Mouse (Mus musculus): ENCODE results near the gene Hivep1. TPM values are rescaled to one million over a fixed set of nuclear protein-coding genes. Genes with fewer than 3 reads are reported as not detected.

Hivep1 gene
- polyA plus RNA-seq, 1 experiment from 2014 or later, result 18.4 TPM

- H3K4me3 ChIP-seq (ENCODE audit: low read depth, low read length), result peak overlapping the region; percentile 52
- no peaks in the 10 kb centered on the region for H3K4me1 ChIP-seq (replicated peaks; ENCODE audit: control insufficient read depth, insufficient read depth, low read length)
- H3K4me2 ChIP-seq (replicated peaks; ENCODE audit: low read depth, low read length), result peak overlapping the region; percentile 79; the same call in 1 of the 2 replicates
- H3K9me3 ChIP-seq (ENCODE audit: control insufficient read depth, low read length), result no peaks in the 10 kb centered on the region
- H3K9ac ChIP-seq (ENCODE audit: low read depth, low read length), result no peak overlapping the region
- DNase-seq (ENCODE audit: low spot score), result peak; percentile 8
- ATAC-seq (ENCODE audit: low FRiP score), result no peak
- WGBS, result 8% methylated on average over 3 of the region's 3 CpGs
- H3K27me3 ChIP-seq (ENCODE audit: control insufficient read depth, insufficient read depth, low read length), result no peaks in the 10 kb centered on the region
- no peak overlapping the region for H3K27ac ChIP-seq (ENCODE audit: low read depth, low read length)
- no peaks in the 10 kb centered on the region for H3K36me3 ChIP-seq (ENCODE audit: control insufficient read depth, insufficient read depth, low read length)
Observed at GRCm38 (mm10) chr13:42050160-42050559, 1.7 kb upstream of the Hivep1 start.

- Histone ChIP-seq H3K4me3 (ENCODE audit: low read depth, low read length) (peak overlapping the region; percentile 86), H3K27ac (ENCODE audit: low read depth, low read length) (peak overlapping the region; percentile 47), H3K27me3 (ENCODE audit: control insufficient read depth, insufficient read depth, low read length) (no peaks in the 10 kb centered on the region), H3K4me2 (replicated peaks; ENCODE audit: low read depth, low read length) (peak overlapping the region; percentile 66), H3K4me1 (replicated peaks; ENCODE audit: control insufficient read depth, insufficient read depth, low read length) (no peaks in the 10 kb centered on the region), H3K9ac (ENCODE audit: low read depth, low read length) (peak overlapping the region; percentile 40; the same call in 1 of the 2 replicates), H3K36me3 (ENCODE audit: control insufficient read depth, insufficient read depth, low read length) (no peaks in the 10 kb centered on the region), H3K9me3 (ENCODE audit: control insufficient read depth, low read length) (no peaks in the 10 kb centered on the region)
- 0% methylated on average over 10 of the region's 10 CpGs for WGBS
- DNase-seq (ENCODE audit: low spot score) (no peak), ATAC-seq (ENCODE audit: low FRiP score) (no peak)
Observed at GRCm38 (mm10) chr13:42050880-42051201, 980 bp upstream of the Hivep1 start.

- peak overlapping the region; percentile 98 for H3K27ac ChIP-seq (ENCODE audit: low read depth, low read length)
Observed at GRCm38 (mm10) chr13:42051202-42051906, 467 bp upstream of the Hivep1 start.

DNA sequence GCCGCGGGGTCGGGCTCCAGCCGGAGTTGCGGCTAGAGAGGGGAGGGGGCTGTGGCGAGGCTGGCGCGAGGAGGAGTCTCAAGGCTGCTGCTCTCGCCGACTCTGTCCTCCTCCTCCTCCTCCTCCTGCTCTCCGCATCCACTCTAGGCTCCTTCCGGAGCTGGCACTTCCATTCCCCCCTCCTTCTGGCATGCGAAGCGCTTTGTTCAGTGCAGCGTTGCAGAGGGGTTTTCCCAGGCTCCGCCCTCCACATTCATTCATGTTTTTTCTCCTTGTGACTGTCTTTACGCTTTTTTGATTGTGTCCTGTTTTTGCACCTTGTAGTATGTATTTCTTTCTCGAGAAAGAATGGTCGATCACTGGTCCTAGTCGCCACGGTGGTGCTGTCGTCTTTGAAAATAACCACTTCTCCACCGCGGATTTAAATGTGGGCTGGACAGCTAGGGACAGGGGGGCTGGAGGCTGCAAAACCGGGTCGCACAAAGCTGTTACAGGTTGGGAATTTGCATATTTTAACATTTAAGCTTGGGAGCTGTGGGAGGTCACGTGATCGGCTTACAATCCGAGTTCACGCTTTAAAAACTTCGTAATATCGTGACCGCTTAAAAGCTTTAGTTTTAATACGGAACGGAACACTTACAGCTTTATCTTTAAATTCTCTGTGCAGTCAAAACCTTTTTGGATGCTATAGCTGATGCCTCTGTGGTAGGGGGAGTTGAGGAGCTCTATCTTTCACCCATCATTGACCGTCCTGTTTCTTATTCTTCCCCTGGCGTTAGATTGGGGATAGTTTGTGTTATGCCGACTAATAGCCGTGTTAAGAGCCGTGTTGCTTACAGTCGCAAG is 1.1 kb downstream of the Hivep1 start:
- peak; percentile 51 for DNase-seq (ENCODE audit: low spot score)
- no peaks in the 10 kb centered on the region for H3K27me3 ChIP-seq (ENCODE audit: control insufficient read depth, insufficient read depth, low read length)
- under 1% methylated on average over 35 of the region's 41 CpGs for WGBS

More at GRCm38 (mm10) chr13:42051202-42051906, 467 bp upstream of the Hivep1 start:
- DNase-seq (ENCODE audit: low spot score) (peak; percentile 98), ATAC-seq (ENCODE audit: low FRiP score) (peak; percentile 89)
- Histone ChIP-seq H3K4me2 (replicated peaks; ENCODE audit: low read depth, low read length) (peak overlapping the region; percentile 66), H3K4me1 (replicated peaks; ENCODE audit: control insufficient read depth, insufficient read depth, low read length) (no peaks in the 10 kb centered on the region), H3K36me3 (ENCODE audit: control insufficient read depth, insufficient read depth, low read length) (no peaks in the 10 kb centered on the region), H3K9me3 (ENCODE audit: control insufficient read depth, low read length) (no peaks in the 10 kb centered on the region), H3K27me3 (ENCODE audit: control insufficient read depth, insufficient read depth, low read length) (no peaks in the 10 kb centered on the region), H3K9ac (ENCODE audit: low read depth, low read length) (peak overlapping the region; percentile 95), H3K4me3 (ENCODE audit: low read depth, low read length) (peak overlapping the region; percentile 86)
- WGBS, result under 1% methylated on average over 21 of the region's 51 CpGs

GRCm38 (mm10) chr13:42053656-42054055 is 1.8 kb downstream of the Hivep1 start:
- H3K9ac ChIP-seq (ENCODE audit: low read depth, low read length), result no peak overlapping the region
- no peak overlapping the region for H3K27ac ChIP-seq (ENCODE audit: low read depth, low read length)
- no peaks in the 10 kb centered on the region for H3K4me1 ChIP-seq (replicated peaks; ENCODE audit: control insufficient read depth, insufficient read depth, low read length)
- 40% methylated on average over 2 of the region's 2 CpGs for WGBS
- no peaks in the 10 kb centered on the region for H3K36me3 ChIP-seq (ENCODE audit: control insufficient read depth, insufficient read depth, low read length)
- ATAC-seq (ENCODE audit: low FRiP score), result no peak
- no peaks in the 10 kb centered on the region for H3K27me3 ChIP-seq (ENCODE audit: control insufficient read depth, insufficient read depth, low read length)
- DNase-seq (ENCODE audit: low spot score), result peak; percentile 22
- no peaks in the 10 kb centered on the region for H3K9me3 ChIP-seq (ENCODE audit: control insufficient read depth, low read length)
- peak overlapping the region; percentile 86; the same call in 1 of the 2 replicates for H3K4me3 ChIP-seq (ENCODE audit: low read depth, low read length)
- peak overlapping the region; percentile 66 for H3K4me2 ChIP-seq (replicated peaks; ENCODE audit: low read depth, low read length)

More for the DNA sequence above, 1.1 kb downstream of the Hivep1 start:
- peak; percentile 68 for ATAC-seq (ENCODE audit: low FRiP score)
- no peaks in the 10 kb centered on the region for H3K9me3 ChIP-seq (ENCODE audit: control insufficient read depth, low read length)
- peak overlapping the region; percentile 66 for H3K4me2 ChIP-seq (replicated peaks; ENCODE audit: low read depth, low read length)
- peak overlapping the region; percentile 86 for H3K4me3 ChIP-seq (ENCODE audit: low read depth, low read length)
- H3K27ac ChIP-seq (ENCODE audit: low read depth, low read length), result peak overlapping the region; percentile 98
- no peaks in the 10 kb centered on the region for H3K36me3 ChIP-seq (ENCODE audit: control insufficient read depth, insufficient read depth, low read length)
- H3K9ac ChIP-seq (ENCODE audit: low read depth, low read length), result peak overlapping the region; percentile 95
- H3K4me1 ChIP-seq (replicated peaks; ENCODE audit: control insufficient read depth, insufficient read depth, low read length), result no peaks in the 10 kb centered on the region

GRCm38 (mm10) chr13:42054138-42054537 is 2.3 kb downstream of the Hivep1 start:
- Histone ChIP-seq H3K4me2 (replicated peaks; ENCODE audit: low read depth, low read length) (no peak overlapping the region), H3K9me3 (ENCODE audit: control insufficient read depth, low read length) (no peaks in the 10 kb centered on the region), H3K9ac (ENCODE audit: low read depth, low read length) (no peak overlapping the region), H3K27ac (ENCODE audit: low read depth, low read length) (no peak overlapping the region), H3K4me3 (ENCODE audit: low read depth, low read length) (no peak overlapping the region), H3K4me1 (replicated peaks; ENCODE audit: control insufficient read depth, insufficient read depth, low read length) (no peaks in the 10 kb centered on the region), H3K27me3 (ENCODE audit: control insufficient read depth, insufficient read depth, low read length) (no peaks in the 10 kb centered on the region), H3K36me3 (ENCODE audit: control insufficient read depth, insufficient read depth, low read length) (no peaks in the 10 kb centered on the region)
- ATAC-seq (ENCODE audit: low FRiP score) (no peak), DNase-seq (ENCODE audit: low spot score) (no peak)
- 84% methylated on average over 3 of the region's 3 CpGs for WGBS

GRCm38 (mm10) chr13:42056712-42057332 is 5.0 kb downstream of the Hivep1 start:
- H3K27me3 ChIP-seq (ENCODE audit: control insufficient read depth, insufficient read depth, low read length), result no peaks in the 10 kb centered on the region
- no peak overlapping the region for H3K9ac ChIP-seq (ENCODE audit: low read depth, low read length)
- H3K4me1 ChIP-seq (replicated peaks; ENCODE audit: control insufficient read depth, insufficient read depth, low read length), result no peaks in the 10 kb centered on the region
- DNase-seq (ENCODE audit: low spot score), result no peak
- H3K4me2 ChIP-seq (replicated peaks; ENCODE audit: low read depth, low read length), result no peak overlapping the region
- H3K27ac ChIP-seq (ENCODE audit: low read depth, low read length), result no peak overlapping the region
- no peaks in the 10 kb centered on the region for H3K36me3 ChIP-seq (ENCODE audit: control insufficient read depth, insufficient read depth, low read length)
- WGBS, result 94% methylated on average over 2 of the region's 2 CpGs
- ATAC-seq (ENCODE audit: low FRiP score), result no peak
- H3K4me3 ChIP-seq (ENCODE audit: low read depth, low read length), result no peak overlapping the region
- no peaks in the 10 kb centered on the region for H3K9me3 ChIP-seq (ENCODE audit: control insufficient read depth, low read length)

DNA sequence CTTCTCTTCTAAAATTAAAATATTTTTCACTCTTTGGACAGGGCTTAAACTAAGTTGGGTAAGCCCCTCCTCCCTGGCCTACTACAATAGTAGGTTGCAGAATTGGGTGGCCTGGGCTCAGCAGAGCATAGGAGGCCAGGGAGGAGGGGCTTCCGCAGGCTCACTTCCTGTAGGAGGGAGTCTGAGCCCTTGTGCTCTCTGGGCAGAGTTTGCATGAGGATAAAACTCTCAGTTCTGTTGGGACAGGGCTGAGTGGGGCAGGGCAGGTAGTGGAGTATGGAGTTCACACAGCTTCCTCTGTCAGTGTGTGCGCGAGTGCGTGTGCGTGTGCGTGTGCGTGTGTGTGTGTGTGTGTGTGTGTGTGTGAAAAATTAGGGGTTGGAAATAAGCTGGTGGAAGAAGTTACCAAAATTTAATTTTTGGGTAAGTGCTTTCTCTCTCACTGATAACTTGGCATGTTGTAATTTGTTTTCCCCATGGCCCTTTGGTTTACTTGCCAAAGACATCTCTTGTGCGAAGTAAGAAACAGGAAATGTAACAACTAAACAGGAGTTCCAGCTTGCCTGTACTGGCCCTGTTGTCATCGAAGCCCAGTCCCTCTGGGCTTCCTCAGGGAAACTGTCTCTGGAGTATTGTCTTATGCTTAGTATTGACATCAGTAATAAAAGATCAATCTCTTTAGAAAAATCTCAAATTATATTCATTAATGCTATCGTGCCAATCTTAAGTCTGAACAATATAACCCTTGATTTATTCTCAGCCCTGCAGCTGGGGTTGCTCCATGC is 9.2 kb downstream of the Hivep1 start:
- 93% methylated on average over 10 of the region's 10 CpGs for WGBS
- no peak for ATAC-seq (ENCODE audit: low FRiP score)
- no peak overlapping the region for H3K9ac ChIP-seq (ENCODE audit: low read depth, low read length)
- H3K27ac ChIP-seq (ENCODE audit: low read depth, low read length), result no peak overlapping the region
- no peak for DNase-seq (ENCODE audit: low spot score)
- H3K36me3 ChIP-seq (ENCODE audit: control insufficient read depth, insufficient read depth, low read length), result no peaks in the 10 kb centered on the region
- H3K4me3 ChIP-seq (ENCODE audit: low read depth, low read length), result no peak overlapping the region
- no peaks in the 10 kb centered on the region for H3K4me1 ChIP-seq (replicated peaks; ENCODE audit: control insufficient read depth, insufficient read depth, low read length)
- H3K9me3 ChIP-seq (ENCODE audit: control insufficient read depth, low read length), result no peaks in the 10 kb centered on the region
- H3K27me3 ChIP-seq (ENCODE audit: control insufficient read depth, insufficient read depth, low read length), result no peaks in the 10 kb centered on the region
- H3K4me2 ChIP-seq (replicated peaks; ENCODE audit: low read depth, low read length), result no peak overlapping the region

Data from hindbrain, embryonic 11.5 days (tissue).